Mouse (Mus musculus): ENCODE data around the gene Gpr162. TPM values are rescaled to one million over a fixed set of nuclear protein-coding genes. Genes with fewer than 3 reads are reported as not detected.
"Not testable (repeated sequence)": the region's sequence is repeated elsewhere in the genome, so short reads cannot be mapped to it uniquely, and the experiment has no call there.

Gene Gpr162
- polyA plus RNA-seq, 1 experiment = 7.7 TPM

DNA sequence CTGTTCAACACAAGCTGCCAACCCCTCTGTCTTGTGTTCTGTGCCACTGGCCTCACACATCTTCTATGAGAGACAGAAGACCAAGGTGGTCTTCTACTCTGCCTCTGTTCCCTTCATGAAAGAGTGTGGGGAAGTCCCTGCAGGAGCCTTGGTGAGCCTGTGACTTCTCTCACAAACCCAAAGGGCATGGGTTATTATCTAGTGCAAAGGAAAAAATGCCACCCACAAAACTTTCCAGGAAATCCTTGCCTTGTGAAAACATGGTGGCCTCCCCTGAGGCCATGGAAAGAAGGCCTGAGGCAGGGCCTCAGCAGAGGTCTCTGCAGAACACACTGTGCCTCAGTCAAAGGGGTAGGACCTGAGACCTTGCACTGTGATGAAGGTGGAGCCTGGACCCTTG is 38.1 kb upstream of the Gpr162 start:
- Histone ChIP-seq H3K4me3 (replicated peaks) (no peak overlapping the region), H3K9me3 (no peaks in the 10 kb centered on the region), H3K36me3 (replicated peaks; ENCODE audit: low read length) (no peaks in the 10 kb centered on the region), H3K27me3 (replicated peaks) (peaks cover 18% of the 10 kb centered on the region), H3K4me1 (peaks cover 36% of the 10 kb centered on the region)
- no peak for TF ChIP-seq GATA1 (IDR thresholded peaks at IDR 0.05; ENCODE audit: borderline replicate concordance, low read length)
- no peak for TF ChIP-seq FLI1 (IDR thresholded peaks at IDR 0.05; ENCODE audit: low read length)

DNA sequence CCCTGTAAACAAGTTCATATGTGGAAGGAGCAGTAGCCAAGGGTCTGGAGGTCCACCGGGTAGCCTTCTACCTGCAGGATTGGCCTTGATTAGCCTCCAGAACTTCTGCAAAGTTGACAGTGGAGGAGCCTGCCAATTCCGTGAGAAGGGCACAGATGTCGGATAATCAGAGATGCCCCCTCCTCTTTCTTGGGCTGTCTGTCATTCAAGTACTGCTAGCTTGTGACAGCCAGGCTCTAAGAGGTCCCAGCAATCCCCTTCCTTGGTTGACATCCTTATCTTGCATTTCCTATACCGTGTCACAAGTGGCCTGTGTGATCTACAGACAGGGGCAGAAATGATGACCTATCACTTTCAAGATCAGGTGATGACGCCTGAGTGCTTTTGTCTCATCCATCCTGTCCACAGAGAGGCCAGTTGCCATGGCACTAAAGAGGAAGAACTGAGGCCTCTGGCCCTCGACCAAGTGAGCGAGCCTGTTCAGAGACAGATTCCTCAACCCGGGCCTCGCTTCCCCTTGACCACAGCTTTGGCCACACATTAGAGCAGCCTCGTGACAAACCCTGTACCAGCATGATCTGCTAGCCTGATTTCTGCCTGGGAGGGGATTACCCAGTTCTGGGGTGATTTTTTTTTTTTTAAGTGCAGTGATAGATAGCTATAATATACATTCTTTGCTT is 37.2 kb upstream of the Gpr162 start:
- H3K9me3 ChIP-seq = no peaks in the 10 kb centered on the region
- H3K4me3 ChIP-seq (replicated peaks) = no peak overlapping the region
- no peak for TF ChIP-seq FLI1 (IDR thresholded peaks at IDR 0.05; ENCODE audit: low read length)
- H3K4me1 ChIP-seq = peaks cover 36% of the 10 kb centered on the region
- peaks cover 18% of the 10 kb centered on the region for H3K27me3 ChIP-seq (replicated peaks)
- H3K36me3 ChIP-seq (replicated peaks; ENCODE audit: low read length) = no peaks in the 10 kb centered on the region

- H3K4me1 ChIP-seq = peaks cover 36% of the 10 kb centered on the region
- H3K9me3 ChIP-seq = no peaks in the 10 kb centered on the region
- TF ChIP-seq GATA1 (IDR thresholded peaks at IDR 0.05; ENCODE audit: borderline replicate concordance, low read length) (no peak), FLI1 (IDR thresholded peaks at IDR 0.05; ENCODE audit: low read length) (no peak)
- H3K27me3 ChIP-seq (replicated peaks) = peaks cover 19% of the 10 kb centered on the region
- no peak overlapping the region for H3K4me3 ChIP-seq (replicated peaks)
- no peaks in the 10 kb centered on the region for H3K36me3 ChIP-seq (replicated peaks; ENCODE audit: low read length)
Measured at GRCm38 (mm10) chr6:124900056-124900800, 36.4 kb upstream of the Gpr162 start.

GRCm38 (mm10) chr6:124898359-124898758 is 34.6 kb upstream of the Gpr162 start:
- Histone ChIP-seq H3K36me3 (replicated peaks; ENCODE audit: low read length) (no peaks in the 10 kb centered on the region), H3K27me3 (replicated peaks) (peaks cover 19% of the 10 kb centered on the region), H3K4me3 (replicated peaks) (no peak overlapping the region), H3K4me1 (peaks cover 31% of the 10 kb centered on the region), H3K9me3 (no peaks in the 10 kb centered on the region)
- TF ChIP-seq GATA1 (IDR thresholded peaks at IDR 0.05; ENCODE audit: borderline replicate concordance, low read length) = no peak
- TF ChIP-seq FLI1 (IDR thresholded peaks at IDR 0.05; ENCODE audit: low read length) = no peak

GRCm38 (mm10) chr6:124894113-124894512 is 30.3 kb upstream of the Gpr162 start:
- not testable (repeated sequence) for H3K9me3 ChIP-seq; H3K4me3 ChIP-seq (replicated peaks)
- peaks cover 11% of the 10 kb centered on the region; the same call in 1 of the 2 replicates for H3K4me1 ChIP-seq

DNA sequence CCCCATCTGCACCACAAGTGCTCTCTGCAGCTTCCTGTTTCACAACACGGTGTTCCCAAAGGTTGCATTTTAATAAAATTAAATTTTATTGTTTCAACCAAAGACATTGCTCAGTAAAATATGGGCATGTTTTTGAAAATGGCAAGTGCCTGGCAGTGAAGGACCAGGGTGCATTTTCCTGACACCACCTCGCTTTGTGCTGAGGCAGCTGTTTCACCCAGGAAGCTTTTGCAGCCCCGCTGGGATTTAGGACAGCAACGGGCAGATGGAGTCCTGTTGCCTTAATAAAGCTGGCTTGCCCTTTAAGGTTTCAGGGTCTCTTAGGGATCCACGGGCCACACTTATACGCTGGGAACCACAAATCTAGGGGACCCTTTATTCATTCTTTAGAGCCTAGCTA is 27.2 kb upstream of the Gpr162 start:
- H3K9me3 ChIP-seq = peaks cover 8% of the 10 kb centered on the region
- H3K4me3 ChIP-seq (replicated peaks) = no peak overlapping the region
- TF ChIP-seq FLI1 (IDR thresholded peaks at IDR 0.05; ENCODE audit: low read length) = no peak
- no peak for TF ChIP-seq GATA1 (IDR thresholded peaks at IDR 0.05; ENCODE audit: borderline replicate concordance, low read length)
- H3K27me3 ChIP-seq (replicated peaks) = peaks cover 33% of the 10 kb centered on the region
- peaks cover 8% of the 10 kb centered on the region for H3K4me1 ChIP-seq
- H3K36me3 ChIP-seq (replicated peaks; ENCODE audit: low read length) = no peaks in the 10 kb centered on the region

More at GRCm38 (mm10) chr6:124894113-124894512, 30.3 kb upstream of the Gpr162 start:
- not testable (repeated sequence) for H3K36me3 ChIP-seq (replicated peaks; ENCODE audit: low read length)
- H3K27me3 ChIP-seq (replicated peaks) = peaks cover 16% of the 10 kb centered on the region

DNA sequence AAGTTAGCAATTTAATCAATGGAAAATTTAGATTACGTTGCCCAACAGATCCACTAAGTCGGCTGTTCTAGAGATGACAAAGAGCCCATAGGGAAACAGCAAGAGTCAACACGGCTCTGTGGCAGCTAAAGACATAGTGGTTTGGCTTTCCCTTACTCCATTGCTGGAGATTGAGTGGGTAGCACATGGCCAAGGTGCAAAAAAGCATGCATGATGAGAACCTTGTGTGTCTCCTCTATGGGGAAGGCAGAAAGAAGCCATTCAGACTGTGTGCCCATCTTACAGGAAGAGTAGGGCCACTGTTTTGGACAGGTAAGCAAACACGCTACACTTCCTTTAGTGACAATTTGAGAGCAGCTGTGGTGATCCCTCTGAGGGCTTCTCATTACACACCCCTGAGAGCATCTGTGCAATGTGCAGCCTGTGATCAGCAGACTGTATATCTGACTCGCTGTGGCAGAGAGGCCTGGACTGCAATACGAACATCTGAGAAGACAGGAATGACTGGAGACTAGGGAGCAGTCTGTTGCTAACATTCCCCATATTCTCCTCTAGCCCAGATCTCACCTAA is 24.9 kb upstream of the Gpr162 start:
- H3K9me3 ChIP-seq = peaks cover 8% of the 10 kb centered on the region
- H3K27me3 ChIP-seq (replicated peaks) = peaks cover 49% of the 10 kb centered on the region
- no peak overlapping the region for H3K4me3 ChIP-seq (replicated peaks)
- no peaks in the 10 kb centered on the region for H3K36me3 ChIP-seq (replicated peaks; ENCODE audit: low read length)
- TF ChIP-seq FLI1 (IDR thresholded peaks at IDR 0.05; ENCODE audit: low read length) (no peak), GATA1 (IDR thresholded peaks at IDR 0.05; ENCODE audit: borderline replicate concordance, low read length) (no peak)
- H3K4me1 ChIP-seq = peaks cover 18% of the 10 kb centered on the region

DNA sequence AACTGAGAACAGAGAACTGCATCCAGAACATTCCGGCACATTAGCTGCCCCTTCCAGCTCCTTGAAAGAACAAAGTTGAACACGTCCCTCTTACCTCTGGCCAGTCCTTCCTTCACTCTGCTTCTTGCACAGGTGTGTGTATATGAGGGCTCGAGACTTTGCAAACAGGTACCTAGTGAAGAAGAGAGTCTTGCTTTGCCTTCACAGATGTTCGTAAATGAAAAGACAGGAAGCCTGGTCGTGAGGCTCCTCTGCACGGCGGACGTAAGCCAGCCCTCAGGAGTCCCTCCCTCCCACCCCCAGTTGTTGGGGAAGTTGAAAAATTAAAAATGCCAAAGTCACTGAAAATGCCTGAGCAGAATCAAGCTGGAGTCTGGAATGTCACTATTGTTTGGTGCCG is 24.2 kb upstream of the Gpr162 start, which contains the start of gene Cd4:
Cd4 (minus strand) TSS at position 236 of the 400 bp plus-strand sequence.
- H3K9me3 ChIP-seq = peaks cover 8% of the 10 kb centered on the region
- TF ChIP-seq FLI1 (IDR thresholded peaks at IDR 0.05; ENCODE audit: low read length) (no peak), GATA1 (IDR thresholded peaks at IDR 0.05; ENCODE audit: borderline replicate concordance, low read length) (no peak)
- peaks cover 17% of the 10 kb centered on the region for H3K4me1 ChIP-seq
- H3K36me3 ChIP-seq (replicated peaks; ENCODE audit: low read length) = no peaks in the 10 kb centered on the region
- no peak within 1 kb of the TSS for H3K4me3 ChIP-seq (replicated peaks)
- peaks cover 52% of the 10 kb centered on the region for H3K27me3 ChIP-seq (replicated peaks)

GRCm38 (mm10) chr6:124885956-124886381 is 22.2 kb upstream of the Gpr162 start:
- H3K4me3 ChIP-seq (replicated peaks) = no peak overlapping the region
- no peaks in the 10 kb centered on the region for H3K36me3 ChIP-seq (replicated peaks; ENCODE audit: low read length)
- H3K4me1 ChIP-seq = peaks cover 21% of the 10 kb centered on the region
- peaks cover 54% of the 10 kb centered on the region for H3K27me3 ChIP-seq (replicated peaks)
- peaks cover 8% of the 10 kb centered on the region for H3K9me3 ChIP-seq
- TF ChIP-seq GATA1 (IDR thresholded peaks at IDR 0.05; ENCODE audit: borderline replicate concordance, low read length) (no peak), FLI1 (IDR thresholded peaks at IDR 0.05; ENCODE audit: low read length) (no peak)
